Comparison of ENCODE assay signal across 8 mouse cellular contexts in the genomic region with DNA sequence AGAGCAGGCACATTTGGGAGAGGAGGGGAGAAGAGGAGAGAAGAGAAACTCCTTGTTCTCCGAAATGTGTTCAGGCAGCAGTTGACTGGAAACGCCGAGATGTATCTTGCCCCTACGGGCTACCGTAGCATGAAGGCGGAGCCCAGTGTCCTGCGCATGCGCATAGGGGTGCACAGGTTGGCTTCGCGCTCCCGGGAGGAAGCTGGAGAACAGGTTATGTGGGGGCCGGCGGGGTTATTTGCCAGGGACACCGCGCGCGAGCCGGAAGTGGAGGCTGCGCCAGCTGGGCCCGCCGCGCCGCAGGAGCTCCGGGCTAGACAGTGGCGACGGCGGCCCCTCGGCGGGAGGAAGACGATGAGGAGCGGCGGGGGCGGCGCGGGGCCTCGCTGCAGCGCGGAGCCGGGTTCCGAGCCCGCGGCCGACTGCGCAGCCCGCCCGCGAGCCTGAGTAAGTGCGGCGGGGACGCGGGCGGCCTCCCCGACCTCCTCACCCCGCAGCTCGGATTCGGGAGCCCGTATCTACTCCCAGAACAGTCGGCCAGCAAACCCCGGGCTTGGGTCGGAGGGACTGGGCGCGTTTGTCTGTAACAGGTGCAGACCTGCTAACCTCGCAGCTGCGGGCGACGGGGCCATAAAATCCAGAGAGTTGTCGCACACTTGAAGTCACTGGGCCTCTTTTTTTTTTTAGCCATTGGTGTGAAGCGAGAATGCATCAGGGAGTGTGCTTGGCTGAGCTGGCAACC. TPM values are rescaled to one million over a fixed set of nuclear protein-coding genes. Genes with fewer than 3 reads are reported as not detected.
A peak's percentile ranks its signal among the peaks of the same experiment; 100 is the strongest.
DNase-seq lines count a peak whose midpoint lies in the region; ATAC-seq lines count a peak whose summit lies in the region.

Gene Lig4 (minus strand): TSS at position 114 of the 742 bp plus-strand sequence.
Gene Abhd13 (plus strand): TSS at position 135 of the 742 bp plus-strand sequence.

- H3K4me1 ChIP-seq in hindbrain, embryonic 16.5 days (ENCODE audit: control insufficient read depth, insufficient read depth, low read depth, low read length), result peaks cover 32% of the 10 kb centered on the region

- peaks cover 4% of the 10 kb centered on the region for H3K36me3 ChIP-seq in hindbrain, embryonic 16.5 days (ENCODE audit: control insufficient read depth, insufficient read depth, low read length)
- peaks cover 6% of the 10 kb centered on the region for H3K36me3 ChIP-seq in macrophage (ENCODE audit: inconsistent target)

- peak within 1 kb of the TSS; percentile 80 for H3K27ac ChIP-seq in hindbrain, embryonic 16.5 days (ENCODE audit: low read depth, low read length)
- H3K27ac ChIP-seq in macrophage, result peak within 1 kb of the TSS; percentile 46

- DNase-seq in WW6 (ENCODE audit: low read depth, low spot score), result peak; percentile 94
- DNase-seq in cerebellum, postnatal 4 days (ENCODE audit: low spot score in 2 of 2), result peak; percentile 98 to 99
- peak; percentile 99 for DNase-seq in gastrocnemius, adult 18-20 months (ENCODE audit: low spot score)
- peak; percentile 99 for DNase-seq in left cerebral cortex, adult 18-20 months (ENCODE audit: low spot score in 2 of 2)
- DNase-seq in right cerebral cortex, adult 18-20 months, result peak; percentile 99
- peak; percentile 98 for DNase-seq in urinary bladder, postnatal 10 days (ENCODE audit: low spot score)

- under 1% methylated on average over 61 of the region's 68 CpGs for WGBS in hindbrain, embryonic 16.5 days
- 2% methylated on average over 49 of the region's 68 CpGs for WGBS in macrophage (ENCODE audit: missing documents)

- no peaks in the 10 kb centered on the region for H3K9me3 ChIP-seq in hindbrain, embryonic 16.5 days (ENCODE audit: control insufficient read depth, low read length)

- H3K4me2 ChIP-seq in hindbrain, embryonic 16.5 days (ENCODE audit: low read length), result peak within 1 kb of the TSS; percentile 64

- peaks cover 49% of the 10 kb centered on the region for H3K79me2 ChIP-seq in macrophage (ENCODE audit: inconsistent target)

- ATAC-seq in hindbrain, embryonic 16.5 days, result peak; percentile 74

- peak within 1 kb of the TSS; percentile 93 for H3K4me3 ChIP-seq in hindbrain, embryonic 16.5 days (ENCODE audit: low read length)
- H3K4me3 ChIP-seq in macrophage (ENCODE audit: inconsistent target), result peak within 1 kb of the TSS; percentile 76

- peak within 1 kb of the TSS; percentile 91 for H3K9ac ChIP-seq in hindbrain, embryonic 16.5 days (ENCODE audit: low read depth, low read length)

- H3K27me3 ChIP-seq in hindbrain, embryonic 16.5 days (replicated peaks; ENCODE audit: control insufficient read depth, insufficient read depth, low read length), result no peaks in the 10 kb centered on the region

RNA-seq across cellular contexts. Expression of gene Lig4, which starts in this region (rescaled TPM):
- total RNA-seq in gastrocnemius, adult 18-20 months (2021), result 1 to 10 TPM; 4.5 to 5.3 TPM
- 10.3 and 12.0 TPM in 2 replicates for polyA plus RNA-seq in hindbrain, embryonic 16.5 days (2015; fragmentation: Nextera tagmentation; extraction: Ambion mirVana)
- 10 to 100 TPM; 11.6 to 11.9 TPM for total RNA-seq in left cerebral cortex, adult 18-20 months (2021)
- 1 to 10 TPM in 18 of 26 experiments, under 1 TPM in 8; 0.34 to 5.2 (median 1.5) TPM for total RNA-seq in macrophage (2018; cell fraction: chromatin; rRNA removed)
- 1 to 10 TPM; 1.3 to 4.1 (median 3.2) TPM for total RNA-seq in macrophage (2018; cell fraction: cytosol; rRNA removed)
- total RNA-seq in macrophage (2018; cell fraction: nucleus; rRNA removed), result 1 to 10 TPM; 1.1 to 7.4 (median 2.3) TPM
- polyA plus RNA-seq in macrophage (2018), result 2.8 to 4.0 TPM (median 3.8 TPM) in 3 replicates

RNA-seq across cellular contexts. Expression of gene Abhd13, which starts in this region (rescaled TPM):
- total RNA-seq in gastrocnemius, adult 18-20 months (2021), result 1 to 10 TPM; 6.3 to 6.4 TPM
- 12.6 and 13.7 TPM in 2 replicates for polyA plus RNA-seq in hindbrain, embryonic 16.5 days (2015; fragmentation: Nextera tagmentation; extraction: Ambion mirVana)
- 10 to 100 TPM; 25.7 to 27.0 TPM for total RNA-seq in left cerebral cortex, adult 18-20 months (2021)
- 10 to 100 TPM in 16 of 26 experiments, 1 to 10 TPM in 10; 4.4 to 20.4 (median 11.7) TPM for total RNA-seq in macrophage (2018; cell fraction: chromatin; rRNA removed)
- 10 to 100 TPM; 13.0 to 19.4 (median 15.5) TPM for total RNA-seq in macrophage (2018; cell fraction: cytosol; rRNA removed)
- 10 to 100 TPM in 22 of 26 experiments, 1 to 10 TPM in 4; 7.5 to 28.4 (median 18.0) TPM for total RNA-seq in macrophage (2018; cell fraction: nucleus; rRNA removed)
- polyA plus RNA-seq in macrophage (2018), result 10.5 to 13.8 TPM (median 12.7 TPM) in 3 replicates

Comparison
In these comparisons a context has a peak if more than half of its experiments do, and no peak if none do; other contexts are left out.
1. Peak in every context shown above with its lines: DNase-seq, ATAC-seq, H3K4me3 ChIP-seq and H3K27ac ChIP-seq.